Mouse (Mus musculus) frontal cortex, postnatal 36 days (tissue): ENCODE measurements around the gene Ddx1.
"Not testable (repeated sequence)": the region's sequence is repeated elsewhere in the genome, so short reads cannot be mapped to it uniquely, and the experiment has no call there.

Experiments used
- DNase-seq, 2 experiments: peaks; one replicate each; pipeline ENCODE4 v3.0.0; 2022; ENCODE audit warnings: low spot score in 2 of 2

Gene Ddx1

GRCm38 (mm10) chr12:13205733-13206132 lies 43.3 kb downstream of the Ddx1 start:
- DNase-seq = no peak

GRCm38 (mm10) chr12:13202322-13202721 lies 46.7 kb downstream of the Ddx1 start:
- DNase-seq = no peak

GRCm38 (mm10) chr12:13200576-13200975 lies 48.4 kb downstream of the Ddx1 start:
- no peak for DNase-seq

GRCm38 (mm10) chr12:13199338-13200301 lies 49.4 kb downstream of the Ddx1 start:
- DNase-seq = no peak

GRCm38 (mm10) chr12:13198157-13198556 lies 50.9 kb downstream of the Ddx1 start:
- no peak for DNase-seq

GRCm38 (mm10) chr12:13196146-13196545 lies 52.9 kb downstream of the Ddx1 start:
- no peak for DNase-seq

GRCm38 (mm10) chr12:13195506-13195905 lies 53.5 kb downstream of the Ddx1 start:
- DNase-seq = no peak

- DNase-seq = no peak
These were observed 60.8 kb downstream of the Ddx1 start for GRCm38 (mm10) chr12:13188059-13188700.

GRCm38 (mm10) chr12:13186209-13186608 lies 62.8 kb downstream of the Ddx1 start:
- no peak for DNase-seq

- no peak for DNase-seq
These were observed 64.1 kb downstream of the Ddx1 start for GRCm38 (mm10) chr12:13184873-13185361.

GRCm38 (mm10) chr12:13184136-13184535 lies 64.9 kb downstream of the Ddx1 start:
- DNase-seq = not testable (repeated sequence)

- no peak for DNase-seq
These were observed 66.8 kb downstream of the Ddx1 start for GRCm38 (mm10) chr12:13182220-13182619.

- DNase-seq = no peak
These were observed 67.3 kb downstream of the Ddx1 start for GRCm38 (mm10) chr12:13181721-13182120.

- peak in 1 of 2 experiments; percentile 33 for DNase-seq
These were observed 68.2 kb downstream of the Ddx1 start for GRCm38 (mm10) chr12:13180715-13181335.

- no peak for DNase-seq
These were observed 68.7 kb downstream of the Ddx1 start for GRCm38 (mm10) chr12:13180332-13180714.

- no peak for DNase-seq
These were observed 71.4 kb downstream of the Ddx1 start for GRCm38 (mm10) chr12:13177606-13178005.

- peak in 1 of 2 experiments; percentile 40 for DNase-seq
These were observed 72.1 kb downstream of the Ddx1 start for GRCm38 (mm10) chr12:13176927-13177326.

GRCm38 (mm10) chr12:13176136-13176535 lies 72.9 kb downstream of the Ddx1 start:
- DNase-seq = no peak

GRCm38 (mm10) chr12:13174022-13174421 lies 75.0 kb downstream of the Ddx1 start:
- no peak for DNase-seq

GRCm38 (mm10) chr12:13168073-13168472 lies 80.9 kb downstream of the Ddx1 start:
- no peak for DNase-seq

GRCm38 (mm10) chr12:13167116-13167515 lies 81.9 kb downstream of the Ddx1 start:
- peak; percentile 56 to 66 for DNase-seq
